10 mouse cellular contexts compared by ENCODE assay signal in the genomic region with DNA sequence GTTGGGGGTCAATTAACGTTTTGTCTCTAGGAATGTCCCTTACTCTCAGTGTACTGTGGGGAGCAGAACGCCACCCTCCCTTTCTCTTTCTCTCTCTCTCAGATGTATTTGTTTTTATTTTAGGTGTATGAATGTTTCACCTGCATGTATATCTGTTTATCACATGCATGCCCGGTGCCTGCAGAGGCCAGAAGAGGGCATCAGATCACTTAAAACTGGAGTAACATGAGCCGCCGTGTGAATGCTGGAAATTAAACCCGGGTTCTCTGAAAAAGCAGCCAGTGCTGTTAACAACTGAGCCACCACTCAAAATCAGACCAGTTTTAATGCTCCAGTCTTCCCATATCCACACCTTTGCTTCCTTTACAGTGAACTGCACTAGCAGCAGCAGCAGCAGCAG. TPM values are rescaled to one million over a fixed set of nuclear protein-coding genes. Genes with fewer than 3 reads are reported as not detected.
A peak's percentile ranks its signal among the peaks of the same experiment; 100 is the strongest.
DNase-seq lines count a peak whose midpoint lies in the region; ATAC-seq and TF ChIP-seq lines count a peak whose summit lies in the region.
"Had no signal": no experiment of that assay in that cellular context is flagged by ENCODE, and none has a peak within 500 bp of the region (broad histone marks: within the 10 kb centered on the region; RNA-seq: fewer than 3 reads in every experiment).

No protein-coding gene starts in this region.

- H3K36me3 ChIP-seq in intestine, postnatal 0 days (ENCODE audit: control insufficient read depth, insufficient read depth) = no peaks in the 10 kb centered on the region
- H3K36me3 ChIP-seq in intestine, embryonic 16.5 days (ENCODE audit: control insufficient read depth, insufficient read depth, low read length) = no peaks in the 10 kb centered on the region
- H3K36me3 ChIP-seq: stomach, embryonic 15.5 days had no signal

- peak; percentile 49 for TF ChIP-seq CTCF in intestine, postnatal 0 days (IDR thresholded peaks at IDR 0.05; ENCODE audit: low read depth)

- 48% methylated on average over 6 of the region's 6 CpGs for WGBS in intestine, postnatal 0 days
- WGBS in intestine, embryonic 16.5 days = 44% methylated on average over 6 of the region's 6 CpGs

- no peaks in the 10 kb centered on the region for H3K4me1 ChIP-seq in intestine, postnatal 0 days (replicated peaks; ENCODE audit: control insufficient read depth, insufficient read depth, low read length)
- no peaks in the 10 kb centered on the region for H3K4me1 ChIP-seq in intestine, embryonic 16.5 days (ENCODE audit: control insufficient read depth, insufficient read depth, low read length)
- H3K4me1 ChIP-seq: stomach, embryonic 15.5 days had no signal

- no peaks in the 10 kb centered on the region for H3K27me3 ChIP-seq in intestine, postnatal 0 days (replicated peaks; ENCODE audit: control insufficient read depth, insufficient read depth, low read length)
- H3K27me3 ChIP-seq in intestine, embryonic 16.5 days (replicated peaks; ENCODE audit: control insufficient read depth, insufficient read depth, low read length) = no peaks in the 10 kb centered on the region
- H3K27me3 ChIP-seq: stomach, embryonic 15.5 days had no signal

- DNase-seq in thymus, postnatal 0 days (ENCODE audit: low spot score) = peak; percentile 13
- DNase-seq in thymus, postnatal 10 days (ENCODE audit: low spot score in 2 of 2) = no peak
- peak; percentile 54 for DNase-seq in embryo, embryonic 11 days
- no peak for DNase-seq in urinary bladder, adult 2 months (ENCODE audit: low spot score)
- DNase-seq in retina, postnatal 1 day = no peak
- DNase-seq: gastrocnemius, postnatal 36 days had no signal

- no peak overlapping the region for H3K4me2 ChIP-seq in intestine, postnatal 0 days (replicated peaks; ENCODE audit: low read depth)
- H3K4me2 ChIP-seq in intestine, embryonic 16.5 days (ENCODE audit: low read depth, low read length) = no peak overlapping the region
- H3K4me2 ChIP-seq: hindbrain, embryonic 14.5 days; stomach, embryonic 15.5 days had no signal

- no peak overlapping the region for H3K4me3 ChIP-seq in intestine, postnatal 0 days (ENCODE audit: low read depth, low read length)
- H3K4me3 ChIP-seq in intestine, embryonic 16.5 days (ENCODE audit: low read length) = no peak overlapping the region
- H3K4me3 ChIP-seq: stomach, embryonic 15.5 days had no signal

- H3K9me3 ChIP-seq in intestine, postnatal 0 days (ENCODE audit: control insufficient read depth) = no peaks in the 10 kb centered on the region
- H3K9me3 ChIP-seq in intestine, embryonic 16.5 days (ENCODE audit: control insufficient read depth, low read length) = no peaks in the 10 kb centered on the region
- H3K9me3 ChIP-seq: stomach, embryonic 15.5 days had no signal

- ATAC-seq in intestine, postnatal 0 days = no peak
- ATAC-seq in intestine, embryonic 16.5 days = no peak

- no peak overlapping the region for H3K27ac ChIP-seq in intestine, postnatal 0 days (ENCODE audit: low read depth, low read length)
- no peak overlapping the region for H3K27ac ChIP-seq in intestine, embryonic 16.5 days (ENCODE audit: low read length)
- H3K27ac ChIP-seq: hindbrain, embryonic 14.5 days; stomach, embryonic 15.5 days had no signal

- H3K9ac ChIP-seq in intestine, postnatal 0 days (ENCODE audit: low read depth, low read length) = no peak overlapping the region
- no peak overlapping the region for H3K9ac ChIP-seq in intestine, embryonic 16.5 days (ENCODE audit: low read depth, low read length)
- H3K9ac ChIP-seq: hindbrain, embryonic 14.5 days; stomach, embryonic 15.5 days had no signal

RNA-seq across cellular contexts. Expression of a gene that starts 6.2 kb away (rescaled TPM):
- 0.07 TPM in 1 of 2 replicates, not detected in the other for polyA plus RNA-seq in intestine, postnatal 0 days (2015; fragmentation: Nextera tagmentation; extraction: Ambion mirVana)
- polyA plus RNA-seq in intestine, embryonic 16.5 days (2015; fragmentation: Nextera tagmentation; extraction: Ambion mirVana) = 0.06 and 0.09 TPM in 2 replicates
- 0.09 and 0.10 TPM in 2 replicates for polyA plus RNA-seq in thymus, postnatal 0 days (2015; fragmentation: Nextera tagmentation; extraction: Ambion mirVana)
- polyA plus RNA-seq in urinary bladder, adult 2 months (2012; rRNA removed) = 0.06 TPM in 1 of 2 replicates, not detected in the other

RNA-seq across cellular contexts. Expression of a gene that starts 37.2 kb away (rescaled TPM):
- polyA plus RNA-seq in intestine, postnatal 0 days (2015; fragmentation: Nextera tagmentation; extraction: Ambion mirVana) = 53.5 and 56.7 TPM in 2 replicates
- polyA plus RNA-seq in intestine, embryonic 16.5 days (2015; fragmentation: Nextera tagmentation; extraction: Ambion mirVana) = 72.5 and 78.0 TPM in 2 replicates
- 66.7 and 75.0 TPM in 2 replicates for polyA plus RNA-seq in thymus, postnatal 0 days (2015; fragmentation: Nextera tagmentation; extraction: Ambion mirVana)
- 71.5 and 73.5 TPM in 2 replicates for polyA plus RNA-seq in urinary bladder, adult 2 months (2012; rRNA removed)

Comparison
In these comparisons a context has a peak if more than half of its experiments do, and no peak if none do; other contexts are left out.
1. DNase-seq: peak in thymus, postnatal 0 days (single experiment) and embryo, embryonic 11 days (single experiment); none in thymus, postnatal 10 days (0 of 2), urinary bladder, adult 2 months (single experiment) and retina, postnatal 1 day (single experiment).